Mouse (Mus musculus) G1E (cell line): ENCODE measurements around the gene Fnd3c2.

Source experiments
- CTCF ChIP-seq: IDR thresholded peaks from 2 replicates; pipeline ENCODE4 v1.5.1; 2012; ENCODE audit warnings: low read depth, low read length, inconsistent platforms, mixed read lengths
- GATA1 ChIP-seq: IDR thresholded peaks from 2 replicates; pipeline ENCODE4 v1.6.1; 2012; ENCODE audit warnings: borderline replicate concordance, low read length, inconsistent platforms, mixed read lengths
- GATA2 ChIP-seq: IDR thresholded peaks from 2 replicates; pipeline ENCODE4 v1.6.1; 2012; ENCODE audit warnings: low read depth, low read length, inconsistent platforms, borderline replicate concordance
- POLR2AphosphoS5 ChIP-seq: IDR thresholded peaks from 2 replicates; pipeline ENCODE4 v1.6.1; 2012; ENCODE audit warnings: low read depth, low read length, inconsistent platforms; ENCODE audit not compliant: insufficient replicate concordance
- TAL1 ChIP-seq: conservative IDR thresholded peaks from 2 replicates; pipeline ENCODE4 v1.6.1; 2012; ENCODE audit warnings: low read depth, low read length, inconsistent platforms, mixed read lengths

DNA sequence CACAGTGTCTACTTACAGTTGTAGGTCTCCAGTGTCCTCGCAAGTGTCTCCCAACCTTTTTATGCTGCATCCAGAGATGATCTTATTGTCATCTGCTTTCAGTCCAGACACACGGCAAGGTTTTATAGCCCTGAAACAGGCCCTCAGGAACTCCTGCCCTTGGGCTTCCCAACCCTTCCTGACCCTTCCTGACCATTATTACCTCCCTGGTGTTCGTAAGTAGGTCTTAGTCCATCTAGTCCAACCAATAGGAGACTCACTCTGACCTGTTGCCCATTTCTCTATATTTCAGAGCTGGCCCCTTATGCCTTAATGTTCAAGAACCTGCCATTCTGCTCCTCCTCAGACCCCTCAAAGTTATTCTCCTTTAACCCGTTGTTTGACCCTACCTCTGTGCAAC is at the start of gene Fnd3c2:
- no peak for TF ChIP-seq CTCF
- TF ChIP-seq TAL1: no peak
- TF ChIP-seq POLR2AphosphoS5: no peak
- no peak for TF ChIP-seq GATA1
- TF ChIP-seq GATA2: no peak
